Mouse (Mus musculus) cerebellum, postnatal 36 days (tissue): ENCODE results near the gene Sap30l.
A peak's percentile ranks its signal among the peaks of the same experiment; 100 is the strongest.

Experiments used
- DNase-seq, 2 experiments: peaks; one replicate each; pipeline ENCODE4 v3.0.0; 2021 to 2022; ENCODE audit warnings: mixed read lengths in 2 of 2

Gene Sap30l

DNA sequence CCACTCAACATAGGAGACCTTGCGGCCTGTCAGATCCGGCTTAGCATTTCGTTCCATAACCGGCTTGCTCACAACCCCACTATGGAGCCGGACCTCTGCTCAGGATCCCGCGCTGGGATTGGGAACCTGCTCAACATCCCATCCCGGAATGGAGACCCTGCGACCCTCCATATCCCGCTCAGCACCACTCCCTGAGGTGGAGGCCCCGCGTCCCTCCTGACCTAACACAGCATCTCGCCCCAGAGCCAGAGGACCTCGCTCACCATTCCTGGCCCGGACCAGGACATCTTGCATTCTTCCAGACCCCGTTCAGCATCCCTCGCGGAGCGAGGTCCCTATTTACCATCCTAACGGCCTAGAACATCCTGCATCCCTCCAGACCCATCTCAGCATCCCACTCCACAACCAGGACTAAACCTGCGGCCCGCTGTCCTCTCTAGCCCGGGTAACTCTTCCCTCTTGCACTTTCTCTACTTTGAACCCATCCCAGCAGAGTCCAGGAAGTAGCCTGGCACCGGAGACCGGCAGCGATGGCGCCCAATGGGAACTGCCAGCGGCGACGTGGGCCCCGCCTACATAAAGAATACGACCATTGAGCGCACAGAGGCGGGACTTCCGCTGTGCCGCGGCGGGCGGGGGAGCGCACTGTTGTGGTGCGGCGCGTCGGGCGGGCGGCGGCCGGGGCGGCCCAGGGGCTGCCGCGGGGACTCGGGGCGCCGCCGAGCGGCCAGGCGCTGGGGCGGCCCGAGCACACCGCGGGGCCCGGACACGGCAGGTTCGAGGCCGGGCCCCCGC is at the start of gene Sap30l:
Gene Sap30l (plus strand): TSS at position 667 of the 795 bp plus-strand sequence.
- DNase-seq = peak; percentile 98

DNA sequence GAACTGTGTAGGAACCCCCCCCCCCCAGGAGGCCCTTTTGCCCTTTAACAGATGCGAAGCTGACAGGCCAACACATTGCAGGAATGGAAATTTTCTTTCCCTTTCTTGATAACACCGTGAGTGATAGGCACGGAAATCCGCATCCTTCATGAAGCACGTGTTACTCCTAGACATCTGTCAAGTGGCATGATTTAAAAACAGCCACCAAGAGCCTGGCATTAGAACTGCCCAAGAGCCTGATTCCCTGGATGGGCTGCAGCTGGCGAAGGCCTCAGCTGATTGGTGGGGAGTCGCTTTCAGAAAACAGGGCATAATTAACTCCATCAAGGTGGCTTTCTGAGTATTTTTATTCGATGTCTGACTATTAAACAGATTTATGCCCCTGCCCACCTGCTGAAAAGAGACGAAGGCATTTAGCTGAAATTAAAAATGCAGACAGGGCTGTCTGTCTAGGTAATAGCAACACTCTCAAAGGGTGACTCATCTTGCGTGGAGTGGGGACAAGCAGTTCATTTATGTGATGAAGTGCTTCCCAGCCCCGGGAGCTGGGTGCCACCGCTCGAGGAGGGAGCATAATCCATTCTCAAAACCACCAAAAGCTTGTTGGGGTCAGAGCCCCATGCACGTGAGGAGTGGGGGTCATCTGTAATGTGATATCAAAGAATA is 47.8 kb upstream of the Sap30l start:
- DNase-seq = no peak

DNA sequence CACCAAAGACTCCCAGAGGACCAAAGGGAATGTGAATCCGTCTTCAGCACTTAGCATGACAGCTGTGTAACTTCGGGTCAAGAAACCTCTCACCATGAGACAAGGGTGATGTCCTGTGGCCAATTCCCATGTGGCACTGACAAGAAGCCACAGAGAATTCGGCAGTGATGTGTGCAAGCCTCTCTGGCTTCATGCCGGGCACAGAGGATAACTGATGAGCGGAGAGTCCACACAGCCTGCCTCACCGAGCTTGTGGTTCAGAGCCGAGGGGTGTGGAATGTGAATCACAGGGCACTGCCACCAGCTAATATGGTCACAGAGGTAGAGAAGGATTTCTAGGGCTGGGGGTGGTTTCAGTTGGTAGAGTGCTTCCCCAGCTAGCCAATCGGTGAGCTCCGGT is 42.8 kb upstream of the Sap30l start:
- DNase-seq = no peak

DNA sequence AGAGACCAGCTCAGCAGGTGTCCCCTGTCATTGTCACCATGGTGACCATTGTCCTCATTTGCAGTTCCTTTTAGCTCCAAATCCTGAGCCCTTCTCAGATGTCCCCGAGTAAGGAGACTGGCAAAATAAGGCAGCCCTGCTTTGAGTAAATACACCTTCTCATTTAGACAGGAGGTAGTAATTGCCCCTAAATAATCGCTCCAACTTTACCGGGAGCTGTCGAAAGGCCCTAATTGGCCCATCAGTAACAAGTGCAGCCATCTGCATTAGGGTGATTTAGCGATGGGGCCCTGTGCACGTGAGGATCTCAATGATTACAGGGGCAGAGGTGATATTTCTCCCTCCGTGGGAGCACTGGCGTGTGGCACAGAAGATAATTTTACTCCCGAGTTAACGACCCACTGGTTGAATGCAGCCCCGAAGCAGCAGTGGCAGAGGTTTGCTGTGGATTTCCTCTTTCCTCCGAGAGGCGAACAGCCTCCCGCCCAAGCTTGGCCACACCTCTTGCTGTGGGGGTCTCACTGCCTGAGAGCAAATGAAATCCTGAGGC is 40.9 kb upstream of the Sap30l start:
- DNase-seq = no peak

DNA sequence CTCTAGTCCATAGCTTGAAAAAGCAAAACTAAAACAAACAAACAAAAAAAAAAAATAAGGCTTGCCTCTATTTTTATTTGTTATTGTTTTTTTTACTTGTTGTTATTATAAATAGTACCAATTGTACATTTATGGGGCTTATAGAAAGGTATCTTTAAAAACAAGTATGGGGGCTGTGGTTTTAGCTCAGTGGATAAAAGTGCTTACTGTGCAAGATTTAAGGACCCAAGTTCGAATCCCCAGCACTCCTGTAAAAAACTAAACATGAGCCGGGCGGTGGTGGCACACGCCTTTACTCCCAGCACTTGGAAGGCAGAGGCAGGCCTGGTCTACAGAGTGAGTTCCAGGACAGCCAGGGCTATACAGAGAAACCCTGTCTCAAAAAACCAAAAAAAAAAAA is 40.1 kb upstream of the Sap30l start:
- no peak for DNase-seq

DNA sequence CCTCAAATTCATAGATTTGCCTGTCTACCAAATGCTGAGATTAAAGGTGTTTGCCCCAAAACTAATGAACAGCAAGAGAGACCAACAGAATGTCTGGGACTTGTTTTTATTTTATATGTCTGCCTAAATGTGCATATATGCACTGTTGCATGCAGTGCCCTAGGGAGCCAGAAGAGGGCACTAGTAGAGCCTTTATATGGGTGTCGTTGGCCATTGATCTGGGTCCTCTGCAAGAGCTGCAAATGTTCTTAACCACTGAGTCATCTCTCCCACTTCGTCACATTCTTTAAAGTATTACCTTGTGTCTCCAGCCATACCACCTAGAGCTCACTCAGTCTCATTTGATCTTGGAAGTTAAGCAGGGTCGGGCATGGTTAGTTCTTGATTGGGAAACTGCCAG is 37.3 kb upstream of the Sap30l start:
- no peak for DNase-seq

DNA sequence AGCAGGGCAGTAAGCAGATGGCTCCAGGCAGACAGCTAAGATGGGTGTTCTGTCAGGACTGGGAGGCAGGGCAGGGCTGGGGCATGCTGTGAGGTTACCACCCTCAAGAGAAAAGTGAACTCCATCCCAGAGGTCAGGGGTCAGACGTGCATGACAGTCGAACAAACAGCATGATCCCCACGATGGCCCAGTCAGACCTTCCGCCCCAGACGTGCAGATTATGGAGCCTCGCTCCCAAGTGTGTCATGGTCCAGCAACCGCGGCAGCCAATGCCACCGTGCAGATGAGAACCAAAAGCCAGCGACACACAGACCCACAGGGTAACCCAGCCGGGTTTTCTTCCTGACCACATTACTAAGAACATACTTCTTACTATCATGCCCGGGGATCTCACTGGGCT is 34.8 kb upstream of the Sap30l start:
- no peak for DNase-seq

DNA sequence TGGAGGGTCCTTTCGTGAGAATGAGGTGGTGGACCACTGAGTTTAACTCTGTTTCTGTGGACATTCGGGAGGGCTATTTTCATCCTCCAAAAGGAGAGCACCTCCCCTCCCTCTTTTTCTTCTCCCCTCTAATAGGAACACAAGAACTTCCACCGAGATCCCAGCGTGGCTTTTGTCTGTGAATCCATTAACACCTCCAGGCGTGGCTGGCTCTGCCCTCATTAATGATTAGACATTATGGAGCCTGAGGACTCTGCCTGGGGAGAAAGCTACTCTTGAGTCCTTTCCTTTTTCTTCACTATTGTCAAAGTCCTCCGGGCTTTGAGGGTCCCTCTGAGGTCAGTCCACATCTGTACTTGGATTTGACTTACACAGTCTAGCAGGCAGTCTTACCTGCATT is 34.3 kb upstream of the Sap30l start:
- no peak for DNase-seq

DNA sequence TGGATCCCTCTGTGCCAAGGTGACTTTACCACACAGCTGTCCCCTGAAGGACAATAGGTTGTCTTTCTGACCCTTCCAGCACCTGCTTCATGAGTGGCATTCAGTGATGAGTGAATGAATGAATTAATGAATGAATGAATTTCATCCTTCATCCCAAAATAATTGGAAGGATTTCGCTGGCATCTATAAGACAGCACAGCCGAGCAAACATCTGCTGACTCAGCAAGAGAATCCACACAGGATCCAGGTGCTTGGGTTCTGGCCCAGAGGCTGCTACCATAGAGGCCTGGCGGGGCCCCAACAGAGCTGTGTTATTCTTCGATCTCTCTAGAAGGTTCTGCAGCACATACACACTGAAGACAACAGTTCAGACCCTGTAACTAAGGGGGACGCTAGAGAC is 30.7 kb upstream of the Sap30l start:
- DNase-seq = no peak

DNA sequence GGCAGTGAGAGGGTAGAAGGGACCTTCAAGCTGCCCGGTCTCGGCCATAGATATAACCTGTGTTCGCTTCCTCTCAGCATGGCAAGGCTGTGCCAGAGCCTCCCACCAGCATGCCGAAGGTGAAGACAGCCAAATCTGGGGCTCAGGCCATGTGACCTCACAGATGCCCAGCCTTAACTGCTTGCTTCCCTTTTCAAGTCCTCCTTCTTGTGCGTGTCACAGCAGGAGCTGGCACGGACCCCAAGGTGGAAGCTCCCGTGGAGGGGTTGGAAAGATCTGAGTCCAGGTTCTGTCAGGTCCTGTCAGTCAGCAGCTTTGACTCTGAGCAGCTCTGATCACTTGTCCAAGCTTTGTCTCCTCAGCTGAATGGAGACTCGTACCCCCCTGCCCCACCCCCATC is 29.8 kb upstream of the Sap30l start:
- peak; percentile 29 to 32 for DNase-seq

DNA sequence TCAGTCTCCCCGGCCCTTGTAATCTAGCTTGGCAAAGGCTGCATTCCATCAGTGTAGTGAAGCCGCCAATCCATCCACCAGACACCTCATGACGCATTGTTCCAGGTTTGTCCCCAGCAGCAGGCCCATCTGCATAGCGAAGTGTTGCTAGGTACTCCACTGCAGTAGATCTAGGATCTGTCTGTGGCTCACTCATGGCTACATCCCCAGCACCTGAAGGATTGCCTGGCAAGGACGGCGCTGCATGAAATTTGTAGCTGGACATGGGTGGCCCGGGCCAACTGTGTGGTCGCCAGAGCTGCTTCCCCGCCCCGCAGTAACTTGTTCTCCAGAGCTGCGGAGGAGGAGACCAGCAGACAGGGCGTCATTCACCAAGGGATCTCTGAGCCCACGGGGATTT is 28.0 kb upstream of the Sap30l start:
- DNase-seq = no peak

DNA sequence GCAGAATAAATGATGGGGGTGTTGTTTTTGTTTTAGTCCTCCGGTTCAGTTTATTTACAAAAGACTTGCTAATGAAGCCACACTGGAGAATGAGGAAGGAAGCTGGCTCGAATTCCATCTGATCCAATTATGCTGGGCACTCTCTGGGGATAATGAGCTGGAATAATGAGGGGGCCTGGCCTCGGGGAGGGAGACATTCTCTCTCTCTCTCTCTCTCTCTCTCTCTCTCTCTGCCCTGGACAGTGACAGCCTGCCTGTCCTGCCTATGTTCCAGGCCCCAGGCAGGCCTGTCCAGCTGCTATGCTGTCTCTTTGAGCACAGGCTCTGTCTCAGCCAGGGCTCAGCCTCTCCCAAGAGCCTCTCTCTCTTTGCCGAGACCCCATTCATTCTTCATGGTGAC is 27.5 kb upstream of the Sap30l start:
- no peak for DNase-seq

DNA sequence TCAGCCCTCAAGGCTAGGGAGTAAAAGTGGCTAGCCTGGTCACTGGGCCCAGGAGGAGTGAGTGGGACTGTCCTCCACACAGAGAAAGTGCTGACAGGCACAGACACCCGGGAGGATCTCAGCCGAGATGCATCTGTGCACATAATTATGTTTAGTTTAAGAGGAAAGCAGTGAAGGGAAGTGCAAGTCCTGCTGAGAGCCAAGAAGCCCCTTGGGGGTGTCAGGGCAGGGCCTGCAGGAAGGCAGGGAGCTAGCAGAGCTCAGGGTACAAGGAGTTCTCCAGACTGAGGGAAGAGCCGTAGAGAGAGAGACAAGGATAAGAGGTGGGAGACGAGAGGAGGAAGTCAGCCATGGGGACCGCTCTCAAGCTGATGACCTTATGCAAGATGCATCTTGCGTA is 25.6 kb upstream of the Sap30l start:
- DNase-seq = no peak

DNA sequence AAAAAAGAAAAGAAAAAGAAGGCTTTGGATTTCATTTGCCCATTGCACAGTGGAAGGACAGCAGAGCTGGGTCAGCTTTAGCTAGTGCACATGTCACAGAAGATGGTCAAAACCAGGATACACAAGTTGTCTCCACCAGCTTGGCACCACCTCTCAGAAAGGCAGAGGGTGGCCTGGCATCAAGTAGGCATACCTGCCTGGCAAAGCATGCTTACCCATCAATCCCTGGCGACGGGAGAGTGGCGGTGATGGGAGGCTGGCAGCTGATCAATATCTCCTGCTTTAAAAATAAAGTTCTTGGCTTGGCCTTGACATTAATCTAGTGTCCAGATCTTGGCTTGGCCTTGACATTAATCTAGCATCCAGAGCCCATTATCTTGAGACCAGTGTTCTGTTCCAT is 24.9 kb upstream of the Sap30l start:
- no peak for DNase-seq

DNA sequence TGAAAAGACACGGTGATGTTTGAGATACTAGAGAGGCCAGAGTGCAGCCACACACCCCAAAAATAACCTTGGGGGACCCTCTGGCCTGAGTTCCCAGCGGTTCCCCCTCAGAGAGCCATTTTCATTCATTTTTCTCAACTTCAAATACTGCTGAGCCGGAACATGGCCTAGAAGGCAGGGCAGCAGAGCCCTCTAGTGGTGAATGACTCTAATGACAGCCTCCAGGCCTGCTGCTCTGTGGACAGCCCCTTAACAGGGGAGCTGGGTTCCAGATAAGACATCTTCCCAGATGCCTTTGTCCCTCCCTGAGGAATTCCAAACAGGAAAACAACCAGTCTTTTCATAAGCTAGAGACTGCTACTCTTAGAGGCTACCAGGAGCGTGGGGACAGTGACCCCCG is 23.1 kb upstream of the Sap30l start:
- peak; percentile 47 to 58 for DNase-seq

DNA sequence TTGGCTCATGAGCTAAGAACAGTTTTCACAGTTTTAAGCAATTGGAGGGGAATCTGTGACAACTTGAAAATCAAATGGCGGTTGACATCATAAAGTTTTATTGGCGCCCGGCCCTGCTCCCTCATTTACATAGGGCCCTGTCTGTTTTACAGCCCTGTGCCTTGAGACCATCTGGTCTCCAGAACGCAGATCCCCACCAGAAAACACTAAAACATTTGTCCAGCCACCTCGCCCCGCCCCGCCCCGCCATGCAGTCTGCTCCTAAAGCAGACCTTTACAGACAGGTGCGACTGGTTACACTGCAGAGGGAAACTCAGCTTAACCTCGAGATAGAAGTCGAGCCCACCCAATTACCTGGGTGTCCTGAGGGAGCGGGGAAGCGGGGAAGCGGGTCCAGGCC is 21.6 kb upstream of the Sap30l start:
- DNase-seq = no peak

DNA sequence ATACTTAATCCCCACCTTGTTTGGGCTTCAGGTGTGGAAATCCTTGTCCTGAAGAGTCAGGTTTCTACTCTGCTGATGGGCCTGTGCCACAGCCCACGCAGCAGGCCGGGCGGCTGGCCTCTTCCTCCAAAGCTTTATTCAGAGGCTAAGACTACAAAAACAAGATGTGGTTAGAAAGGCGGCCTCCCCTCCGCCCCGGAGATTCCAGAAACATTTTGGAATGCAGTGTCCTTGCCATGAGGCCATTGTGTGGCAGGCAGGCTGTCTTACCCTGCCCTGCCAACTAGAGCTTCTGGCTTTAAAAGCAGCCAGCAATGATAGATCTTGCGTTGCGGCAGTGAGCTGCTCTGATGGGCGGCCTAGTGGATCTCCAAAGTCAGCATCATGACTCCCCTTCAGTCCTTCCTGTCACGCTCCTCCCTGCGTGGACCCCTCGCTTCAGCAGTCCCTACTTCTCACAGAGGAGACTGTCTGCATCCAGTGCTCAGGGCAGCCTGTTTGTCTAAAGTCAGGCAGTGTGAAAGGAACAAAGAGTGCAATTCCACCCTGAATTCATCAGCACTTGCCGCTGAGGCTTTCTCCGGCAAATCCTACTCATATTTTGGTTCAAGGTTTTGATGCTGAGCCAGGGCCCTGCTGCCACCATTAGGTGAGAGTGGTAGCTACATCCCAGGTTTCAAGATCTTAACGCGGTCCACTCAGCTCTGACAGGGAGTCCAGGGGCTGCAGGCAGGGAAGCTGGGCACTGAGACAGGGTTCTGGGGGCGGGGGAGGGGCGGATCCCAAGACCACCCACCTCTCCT is 14.6 kb upstream of the Sap30l start:
- DNase-seq = peak; percentile 65 to 69

DNA sequence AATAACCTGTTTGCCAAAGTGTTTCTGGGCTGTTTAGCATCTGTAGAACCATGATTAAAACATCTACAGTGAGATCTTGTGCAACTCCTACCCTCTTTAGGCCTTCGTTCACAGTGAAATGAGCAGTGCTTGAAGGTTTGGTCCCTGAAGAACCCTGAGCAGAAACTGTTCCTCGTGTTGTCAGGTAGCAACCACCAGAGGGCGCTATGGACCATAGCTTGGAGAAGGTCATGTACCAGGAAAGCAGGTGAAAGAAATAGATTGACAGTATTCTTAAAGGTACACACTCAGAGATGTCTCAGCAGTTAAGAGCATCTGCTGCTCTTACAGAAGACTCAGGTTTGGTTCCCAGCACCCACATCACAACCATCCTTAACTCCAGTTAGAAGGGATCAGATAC is 13.5 kb upstream of the Sap30l start:
- peak; percentile 41 to 45 for DNase-seq

DNA sequence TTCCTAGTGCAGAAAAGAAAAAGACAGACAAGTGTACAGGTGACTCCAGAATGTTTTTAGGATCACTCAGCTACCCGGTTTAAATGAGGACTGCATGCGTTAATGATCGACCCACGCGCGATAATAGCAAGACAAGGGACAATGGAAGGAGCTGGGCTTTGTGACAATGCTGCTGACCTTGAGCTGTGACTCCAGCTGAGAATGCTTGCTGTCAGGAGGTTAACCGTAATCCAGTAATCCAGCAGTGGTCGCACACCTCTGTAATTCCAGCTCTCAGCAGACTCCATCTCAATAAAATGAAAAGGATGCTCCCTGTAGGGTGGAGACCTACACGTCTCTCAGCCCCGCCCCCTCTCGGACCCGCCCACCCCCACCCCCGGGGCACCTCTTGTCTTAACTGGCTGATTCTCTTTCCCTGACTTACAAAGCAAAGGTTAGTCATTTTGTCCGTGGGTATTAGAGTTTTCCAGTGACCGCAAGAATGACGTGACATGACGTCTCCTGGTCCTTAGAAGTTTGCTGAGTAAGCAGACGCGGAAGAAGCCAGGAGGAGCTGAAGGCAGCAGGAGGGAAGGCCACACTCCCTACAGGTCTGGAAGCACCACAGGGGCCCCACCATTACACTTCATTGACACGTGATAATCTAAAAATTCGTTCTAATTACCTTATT is 10.4 kb upstream of the Sap30l start:
- no peak for DNase-seq

DNA sequence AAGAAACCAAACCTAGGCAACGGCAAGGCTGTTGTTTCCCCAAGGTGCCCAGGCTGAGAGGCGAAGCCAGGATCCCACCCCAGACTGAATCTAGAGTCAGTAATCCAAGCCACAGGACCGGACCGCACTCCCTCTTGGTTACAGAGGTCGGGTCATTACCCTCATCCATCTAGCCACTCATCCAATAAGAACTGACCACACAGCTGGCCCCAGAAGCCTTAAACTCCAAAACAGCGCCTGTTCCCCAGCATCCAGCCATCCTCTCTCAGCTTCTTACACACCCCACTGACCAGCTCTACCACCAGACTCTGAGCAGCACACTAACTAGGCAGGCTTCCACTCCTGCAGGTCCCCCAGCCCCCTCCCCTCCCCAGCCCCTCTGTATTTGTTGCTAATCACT is 6.4 kb upstream of the Sap30l start:
- no peak for DNase-seq

DNA sequence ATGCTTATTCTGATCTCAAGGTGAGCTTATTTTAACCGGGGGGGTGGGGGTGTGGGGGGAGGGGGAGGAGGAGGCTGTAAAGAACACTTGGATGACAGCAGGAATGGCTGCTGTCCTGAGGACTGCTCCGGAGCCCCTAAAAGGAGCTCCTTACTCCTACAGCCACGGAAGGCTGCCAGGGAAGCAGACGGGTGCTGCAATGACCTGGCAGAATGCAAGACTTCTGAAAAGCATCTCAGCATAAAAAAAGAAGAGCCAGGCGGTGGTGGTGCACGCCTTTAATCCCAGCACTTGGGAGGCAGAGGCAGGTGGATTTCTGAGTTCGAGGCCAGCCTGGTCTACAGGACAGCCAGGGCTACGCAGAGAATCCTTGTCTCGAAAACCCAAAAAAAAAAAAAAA is 3.6 kb upstream of the Sap30l start:
- no peak for DNase-seq

DNA sequence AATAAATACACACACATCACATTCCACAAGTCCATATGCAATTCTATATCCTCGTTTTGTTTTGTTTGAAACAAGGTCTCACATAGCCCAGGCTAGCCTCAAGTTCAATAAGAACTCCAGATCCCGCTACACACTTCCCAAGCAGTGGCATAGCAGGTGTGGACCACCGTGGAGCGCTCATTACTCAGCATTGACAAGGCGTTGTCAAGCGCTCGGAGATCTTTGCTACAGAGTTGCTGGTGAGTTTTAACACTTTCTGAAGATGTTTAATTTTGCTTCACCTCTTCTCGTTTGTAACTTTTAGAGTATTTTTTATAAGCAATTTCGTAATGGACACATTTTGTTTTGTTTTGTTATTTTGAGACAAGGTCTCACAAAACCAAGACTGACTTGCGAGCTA is 2.0 kb upstream of the Sap30l start:
- no peak for DNase-seq
